Mouse (Mus musculus): Measurements from ENCODE around the gene Slc38a6.

DNA sequence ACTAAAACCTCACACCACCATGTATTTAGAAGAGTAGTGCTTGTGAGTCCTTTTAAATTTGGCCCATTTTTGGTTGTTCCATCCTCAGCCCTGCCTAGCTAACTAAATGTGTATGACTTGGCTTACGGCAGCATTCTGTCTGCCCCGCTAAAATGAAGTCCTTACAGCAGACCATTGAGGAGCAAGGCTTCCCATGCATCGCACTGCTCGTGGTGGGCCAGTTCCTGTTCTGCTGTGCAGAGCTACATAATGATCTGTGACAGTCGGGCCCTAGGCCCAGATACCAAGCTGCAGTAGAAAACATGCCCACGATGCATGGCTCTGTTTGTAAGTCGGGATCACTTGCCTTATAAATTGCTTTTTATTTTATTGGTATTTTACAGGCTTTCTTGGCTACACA lies 50.5 kb downstream of the Slc38a6 start:
- TF ChIP-seq ZNF384 (IDR thresholded peaks at IDR 0.05; ENCODE audit: low read depth, low read length) (no peak), TBP (conservative IDR thresholded peaks at IDR 0.05; ENCODE audit: low read depth, low read length) (no peak), MEF2A (IDR thresholded peaks at IDR 0.05; ENCODE audit: borderline replicate concordance, low read depth, low read length) (no peak), RCOR1 (conservative IDR thresholded peaks at IDR 0.05; ENCODE audit: low read depth, low read length) (no peak), MYC (IDR thresholded peaks at IDR 0.05; ENCODE audit: low read depth, low read length) (no peak), NRF1 (IDR thresholded peaks at IDR 0.05; ENCODE audit: low read depth, low read length) (no peak), EP300 (IDR thresholded peaks at IDR 0.05; ENCODE audit: low read length) (no peak), POLR2AphosphoS2 (IDR thresholded peaks at IDR 0.05; ENCODE audit: low read depth, low read length) (no peak), CTCF (conservative IDR thresholded peaks at IDR 0.05 in 1 of 2, IDR thresholded peaks at IDR 0.05 in 1 of 2; ENCODE audit: low read depth in 2 of 2, low read length in 2 of 2) (no peak), ELF1 (IDR thresholded peaks at IDR 0.05; ENCODE audit: low read depth, low read length) (no peak)
